Mouse (Mus musculus) adrenal gland, postnatal 36 days (tissue): Measurements from ENCODE around the gene Dazap1. TPM values are rescaled to one million over a fixed set of nuclear protein-coding genes. Genes with fewer than 3 reads are reported as not detected.

Experiments used
- DNase-seq, 2 experiments: peaks; one replicate each; pipeline ENCODE4 v3.0.0; 2021; ENCODE audit warnings: mixed read lengths in 1 of 2
- total RNA-seq, 2 experiments: library from RNA; stranded (reverse); gene quantifications; 2 replicates each; pipeline ENCODE4 v1.2.3; 2021

The Dazap1 gene
- total RNA-seq, 2 experiments from 2014 or later = 82.1 to 90.4 TPM

DNA sequence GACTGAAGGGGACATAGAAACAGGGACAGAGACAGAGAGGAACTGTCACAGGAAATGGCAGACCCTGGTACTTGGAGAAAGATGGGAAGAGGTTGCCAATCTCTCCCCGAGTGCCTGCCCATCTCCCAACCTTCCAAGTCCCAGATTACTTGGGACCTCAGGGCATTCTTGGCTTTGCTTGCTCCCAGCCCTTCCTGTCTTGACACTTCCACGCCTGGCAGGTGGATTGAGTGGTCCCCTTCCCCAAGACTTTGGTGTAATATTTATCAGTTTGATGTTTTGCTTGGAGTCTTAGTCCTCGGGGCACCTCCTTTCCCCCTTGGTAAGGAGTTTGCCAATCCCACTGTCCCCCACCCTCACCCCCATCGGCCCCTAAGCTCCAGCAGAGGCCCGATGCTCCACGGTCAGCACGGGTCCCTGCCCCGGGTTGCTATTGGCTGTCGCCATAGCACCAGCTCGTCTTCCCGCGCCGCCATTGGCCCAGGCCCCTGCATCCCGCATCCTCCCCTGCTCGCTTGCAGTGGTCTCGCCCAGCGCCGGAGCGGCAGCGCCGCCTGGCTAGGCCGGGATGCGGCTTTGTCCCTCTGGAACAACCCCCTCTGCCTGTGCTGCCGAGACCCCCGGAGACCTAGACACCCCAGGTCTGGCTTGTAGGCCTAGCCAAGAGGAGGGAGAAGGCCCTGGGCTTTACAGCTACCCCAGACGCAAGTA, 37.4 kb downstream of the Dazap1 start:
- DNase-seq = peak in 1 of 2 experiments; percentile 41

DNA sequence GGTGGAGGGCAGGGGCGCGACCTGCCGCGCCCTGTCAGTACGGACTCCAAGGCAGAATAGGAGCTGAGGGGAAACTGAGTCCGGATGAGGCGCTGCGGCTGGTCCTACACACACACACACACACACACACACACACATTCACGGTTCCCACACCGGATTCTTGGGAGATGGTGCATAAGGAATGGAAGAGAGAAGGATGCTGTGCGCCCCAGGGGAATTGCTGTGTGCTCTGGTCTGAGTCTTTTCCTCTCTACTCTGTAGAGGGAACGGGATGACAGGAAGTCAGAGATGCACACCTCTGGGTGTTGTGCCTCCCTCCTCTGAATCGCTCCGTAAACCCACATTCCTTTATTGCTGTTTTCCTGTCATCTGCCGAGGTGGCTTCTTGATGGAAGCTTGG, 38.0 kb downstream of the Dazap1 start:
- DNase-seq = no peak

DNA sequence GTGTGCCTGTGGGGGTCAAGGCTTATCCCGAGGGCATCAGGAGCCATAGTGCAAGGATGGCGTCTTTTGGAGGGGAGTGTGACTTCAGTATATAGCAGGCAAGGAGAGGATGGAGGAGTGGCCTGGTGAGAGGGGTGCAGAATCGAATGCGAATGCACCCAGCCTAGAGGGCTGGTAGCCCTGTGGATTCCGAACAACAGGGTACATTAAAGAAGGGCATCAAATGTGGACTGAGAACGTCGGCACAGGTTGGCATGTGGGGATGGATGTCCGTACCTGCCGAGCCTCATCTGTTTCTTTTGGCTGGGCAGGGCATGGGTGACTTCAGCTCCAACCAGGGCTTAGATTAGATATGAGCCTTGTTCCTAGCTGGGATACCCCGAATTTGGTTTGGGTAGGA, 38.5 kb downstream of the Dazap1 start:
- no peak for DNase-seq

DNA sequence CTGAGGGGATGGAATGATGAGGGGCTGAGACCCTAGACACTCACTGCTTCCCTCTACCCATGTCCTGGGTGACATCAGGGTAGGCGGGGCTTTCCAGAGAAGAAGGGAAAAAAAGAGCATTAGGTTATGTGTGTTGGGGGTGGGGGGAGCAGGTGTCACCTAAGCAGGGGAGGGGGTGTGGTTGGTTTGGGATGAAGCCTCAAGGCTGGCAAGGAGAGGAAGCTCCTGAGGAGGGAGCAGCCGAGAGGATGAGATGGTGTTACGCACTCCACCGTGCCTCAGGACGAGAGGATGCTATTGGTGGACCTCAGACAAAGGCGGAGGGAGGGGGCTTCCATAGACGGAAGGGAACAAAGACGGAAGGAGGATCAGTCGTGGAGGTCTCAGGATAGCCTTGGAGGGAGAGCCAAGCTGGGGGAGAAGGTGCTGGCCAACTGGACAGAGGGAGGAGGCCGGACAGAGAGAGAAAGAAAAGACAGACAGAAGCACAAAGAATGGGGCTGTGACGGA, 39.4 kb downstream of the Dazap1 start:
- DNase-seq = no peak

GRCm38 (mm10) chr10:80301256-80302081, 40.2 kb downstream of the Dazap1 start:
- DNase-seq = no peak

- DNase-seq = no peak
These were observed 40.7 kb downstream of the Dazap1 start for GRCm38 (mm10) chr10:80302082-80302355.

DNA sequence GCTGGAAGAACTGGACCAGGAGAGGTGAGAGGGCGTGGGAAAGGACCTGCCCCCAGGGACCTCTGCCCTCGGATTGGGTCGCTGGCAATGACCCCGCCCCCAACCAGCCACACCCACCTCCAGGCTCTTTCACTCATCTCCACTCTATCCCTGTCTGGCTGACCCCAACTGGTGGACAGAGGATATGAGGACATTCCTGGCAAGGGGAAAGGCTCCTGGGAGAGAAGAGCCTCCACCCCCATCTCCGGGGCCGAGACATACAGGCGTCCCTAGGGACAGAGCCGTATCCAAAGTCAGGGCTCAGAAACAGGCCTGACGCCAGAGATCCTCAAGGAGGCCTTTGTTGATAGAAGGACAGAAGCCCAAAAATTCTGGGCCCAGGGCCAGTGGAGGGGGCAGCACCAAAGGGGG, 41.2 kb downstream of the Dazap1 start:
- peak; percentile 55 to 83 for DNase-seq

DNA sequence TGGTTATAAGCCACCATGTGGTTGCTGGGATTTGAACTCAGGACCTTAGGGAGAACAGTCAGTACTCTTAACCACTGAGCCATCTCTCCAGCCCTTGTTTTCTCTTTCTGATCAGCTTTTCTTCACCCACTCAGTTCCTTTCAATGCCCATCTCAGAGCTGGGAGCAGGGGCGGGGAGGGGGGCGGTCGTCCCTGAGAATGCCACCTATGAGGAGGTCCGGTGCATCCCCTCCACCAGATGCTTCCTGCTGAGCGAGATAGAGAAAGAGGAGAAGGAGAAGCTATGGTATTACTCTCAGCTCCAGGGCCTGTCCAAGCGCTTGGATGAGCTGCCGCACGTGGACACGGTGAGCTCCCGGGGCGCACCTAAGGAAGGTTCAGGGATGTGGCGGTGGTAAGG, 43.2 kb downstream of the Dazap1 start:
- no peak for DNase-seq

GRCm38 (mm10) chr10:80304862-80305261, 43.6 kb downstream of the Dazap1 start:
- peak in 1 of 2 experiments; percentile 48 for DNase-seq

- DNase-seq = no peak
These were observed 50.3 kb downstream of the Dazap1 start for GRCm38 (mm10) chr10:80311560-80311959.

GRCm38 (mm10) chr10:80312586-80313504, 51.6 kb downstream of the Dazap1 start:
- no peak for DNase-seq

GRCm38 (mm10) chr10:80313627-80314201, 52.4 kb downstream of the Dazap1 start:
- DNase-seq = no peak

DNA sequence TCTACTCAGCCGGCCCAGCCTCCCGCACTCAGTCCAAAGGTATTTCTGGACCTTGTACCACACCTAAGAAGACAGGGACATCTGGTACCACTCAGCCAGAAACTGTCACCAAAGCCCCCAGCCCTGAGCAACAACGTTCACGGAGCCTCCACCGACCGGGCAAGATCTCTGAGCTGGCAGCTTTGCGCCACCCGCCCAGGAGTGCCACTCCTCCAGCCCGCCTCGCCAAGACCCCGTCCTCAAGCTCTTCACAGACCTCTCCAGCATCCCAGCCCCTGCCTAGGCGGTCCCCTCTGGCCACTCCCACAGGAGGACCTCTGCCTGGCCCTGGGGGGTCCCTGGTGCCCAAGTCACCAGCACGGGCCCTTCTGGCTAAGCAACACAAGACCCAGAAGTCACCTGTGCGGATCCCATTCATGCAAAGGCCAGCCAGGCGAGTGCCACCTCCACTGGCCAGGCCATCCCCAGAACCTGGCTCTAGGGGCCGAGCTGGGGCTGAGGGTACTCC, 53.3 kb downstream of the Dazap1 start:
- DNase-seq = no peak

GRCm38 (mm10) chr10:80315315-80315714, 54.0 kb downstream of the Dazap1 start:
- no peak for DNase-seq

DNA sequence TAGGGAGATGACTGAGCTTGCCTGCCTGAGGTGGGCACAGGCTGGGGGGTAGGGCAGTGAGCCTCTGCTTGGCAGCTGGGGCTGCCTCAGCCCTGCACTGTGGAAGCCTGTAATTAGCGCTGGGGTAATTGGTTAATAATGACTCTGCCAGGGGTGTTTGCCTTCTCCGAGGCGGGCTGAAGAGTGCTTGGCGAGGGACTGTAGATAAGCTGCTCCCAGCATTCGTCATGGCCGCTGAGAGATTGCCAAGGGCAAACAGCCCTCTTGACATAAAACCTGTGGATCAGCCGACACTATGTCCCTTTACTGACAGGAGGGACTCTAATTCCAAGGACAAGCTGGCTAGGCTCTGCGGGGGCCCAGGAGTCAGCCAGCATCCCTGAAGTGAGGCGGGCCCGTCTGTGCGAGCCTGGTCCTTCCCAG, 55.1 kb downstream of the Dazap1 start:
- DNase-seq = no peak

DNA sequence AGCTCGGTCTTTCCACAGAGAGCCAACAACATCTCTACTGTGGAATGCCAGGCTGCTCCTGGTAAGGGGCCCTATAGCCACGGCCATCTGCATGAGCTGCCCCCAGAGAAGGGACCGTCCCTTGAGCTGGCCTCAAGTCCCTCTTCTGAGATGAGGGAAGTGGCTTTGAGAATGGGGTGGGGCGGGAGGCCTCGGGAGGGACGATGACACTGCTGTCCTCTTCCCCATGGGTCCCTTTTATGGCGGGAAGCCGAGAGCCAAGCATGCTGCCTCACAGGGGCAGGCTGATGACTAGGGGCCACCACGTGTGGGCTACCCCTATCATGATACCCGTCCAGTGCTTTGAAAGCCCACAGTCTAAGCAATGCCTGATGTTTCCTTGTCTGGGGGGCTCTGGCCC, 55.7 kb downstream of the Dazap1 start:
- no peak for DNase-seq

DNA sequence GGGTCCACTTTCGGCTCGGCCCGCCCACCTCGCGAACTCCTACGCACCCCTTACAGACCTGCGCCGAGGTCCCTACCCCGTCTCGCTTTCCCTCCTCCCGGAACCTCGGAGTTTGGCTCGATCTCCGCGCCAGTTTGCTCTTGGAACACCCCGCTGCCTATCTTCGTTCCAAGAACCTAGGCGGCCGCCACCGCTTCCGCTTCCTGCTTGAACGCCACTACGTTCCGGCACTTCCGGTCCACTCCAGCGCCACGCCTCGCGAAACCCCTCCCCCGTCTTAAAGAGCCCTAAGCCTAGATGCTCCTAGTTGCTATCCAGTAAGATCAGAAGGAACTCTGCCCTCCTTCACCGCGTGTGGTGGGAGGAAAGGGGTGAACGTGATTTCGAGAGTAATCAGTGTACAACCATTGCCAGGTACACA, 59.1 kb downstream of the Dazap1 start, which contains the start of gene 2310011J03Rik:
Gene 2310011J03Rik (minus strand): TSS at position 198 of the 421 bp plus-strand sequence.
- peak; percentile 94 to 96 for DNase-seq

- no peak for DNase-seq
These were observed 59.9 kb downstream of the Dazap1 start for GRCm38 (mm10) chr10:80321014-80321669.

DNA sequence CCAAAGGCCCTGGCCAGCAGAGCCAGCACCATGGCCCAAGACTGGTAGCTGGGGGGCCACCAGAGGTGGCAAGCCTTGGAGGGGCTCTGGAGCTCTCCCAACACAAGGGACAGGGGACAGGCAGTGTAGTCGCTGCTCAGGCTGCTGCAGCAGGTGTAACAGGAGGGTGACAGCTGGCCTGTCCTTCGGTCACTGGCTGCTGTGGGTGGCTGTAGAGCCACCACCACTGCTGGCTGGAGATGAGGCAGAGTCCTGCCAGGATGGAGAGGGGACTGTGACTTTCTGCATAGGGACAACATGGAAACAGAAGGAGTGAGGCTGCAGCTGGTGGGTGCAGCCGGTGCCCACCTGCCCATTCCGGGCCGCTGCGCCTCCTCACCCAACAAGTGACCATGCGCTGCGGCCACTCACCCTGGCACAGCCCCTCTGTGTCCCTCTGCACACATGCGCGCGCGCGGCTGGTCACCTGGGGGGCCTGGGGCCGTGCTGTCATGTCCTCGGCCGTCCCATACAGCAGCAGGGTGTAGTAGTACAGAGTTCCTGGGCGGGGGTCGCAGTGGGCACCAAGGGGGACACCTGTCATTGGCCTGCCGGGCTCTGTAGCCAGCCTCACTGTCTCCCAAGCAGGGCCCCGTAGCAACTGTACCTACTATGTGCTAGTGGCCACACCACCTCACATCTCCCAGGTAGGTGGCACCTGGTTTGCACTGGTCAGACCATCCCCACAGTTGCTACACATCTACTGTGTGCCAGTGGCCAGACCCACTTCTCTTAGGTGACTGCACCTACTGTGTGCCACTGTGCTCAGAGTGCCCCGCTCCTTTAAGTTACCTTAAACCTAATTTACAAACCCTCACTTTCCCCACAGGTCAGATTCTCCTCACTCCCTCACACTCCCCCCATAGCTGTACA, 60.6 kb downstream of the Dazap1 start:
- DNase-seq = no peak

GRCm38 (mm10) chr10:80322811-80323211, 61.5 kb downstream of the Dazap1 start:
- peak; percentile 56 to 63 for DNase-seq
